Mouse (Mus musculus): ENCODE measurements around the gene Cbx5.
A peak's percentile ranks its signal among the peaks of the same experiment; 100 is the strongest.
"Not testable (repeated sequence)": the region's sequence is repeated elsewhere in the genome, so short reads cannot be mapped to it uniquely, and the experiment has no call there.

Gene Cbx5

DNA sequence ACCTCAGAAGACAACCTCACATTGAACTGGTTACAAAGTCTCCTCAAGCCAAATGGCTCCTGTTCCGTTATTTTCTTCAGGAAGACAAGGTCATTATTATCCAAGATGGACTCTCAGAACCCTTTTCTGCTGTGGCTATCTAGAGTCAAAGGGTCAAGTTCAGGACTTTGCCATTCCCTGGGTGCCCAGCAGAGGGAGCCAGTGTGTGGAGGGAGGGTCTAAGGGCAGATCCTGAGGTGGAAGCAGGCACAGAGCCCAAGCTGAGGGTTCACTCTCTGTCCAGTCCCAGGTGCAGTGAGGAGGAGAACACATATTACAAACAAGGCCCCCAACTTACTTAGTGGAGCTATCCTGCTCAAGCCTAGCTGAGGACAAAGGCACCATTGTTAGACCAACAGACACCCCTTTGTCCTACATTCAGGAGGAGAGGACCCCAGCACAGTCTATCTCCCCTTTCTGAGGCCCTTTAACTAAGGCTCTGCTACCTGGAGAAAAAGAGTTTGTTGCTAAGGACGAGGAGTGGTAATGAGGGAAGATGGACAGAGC is 10.7 kb upstream of the Cbx5 start:
- peak; percentile 89 to 97 for DNase-seq (ENCODE audit: low spot score in 2 of 2)

DNA sequence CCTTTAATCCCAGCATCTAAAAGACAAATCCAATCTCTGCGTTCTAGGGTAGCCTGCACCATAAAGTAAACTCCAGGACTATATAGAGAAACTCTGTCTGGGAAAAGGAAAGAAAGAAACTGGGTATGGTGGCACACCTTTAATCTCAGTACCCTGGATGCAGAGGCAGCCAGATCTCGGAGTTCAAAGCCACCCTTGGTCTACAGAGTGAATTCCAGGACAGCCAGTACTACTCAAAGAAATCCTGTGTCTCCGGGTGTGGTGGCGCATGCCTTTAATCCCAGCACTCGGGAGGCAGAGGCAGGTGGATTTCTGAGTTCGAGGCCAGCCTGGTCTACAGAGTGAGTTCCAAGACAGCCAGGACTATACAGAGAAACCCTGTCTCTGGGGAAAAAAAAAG is 9.9 kb upstream of the Cbx5 start:
- not testable (repeated sequence) for DNase-seq (ENCODE audit: low spot score in 2 of 2)

DNA sequence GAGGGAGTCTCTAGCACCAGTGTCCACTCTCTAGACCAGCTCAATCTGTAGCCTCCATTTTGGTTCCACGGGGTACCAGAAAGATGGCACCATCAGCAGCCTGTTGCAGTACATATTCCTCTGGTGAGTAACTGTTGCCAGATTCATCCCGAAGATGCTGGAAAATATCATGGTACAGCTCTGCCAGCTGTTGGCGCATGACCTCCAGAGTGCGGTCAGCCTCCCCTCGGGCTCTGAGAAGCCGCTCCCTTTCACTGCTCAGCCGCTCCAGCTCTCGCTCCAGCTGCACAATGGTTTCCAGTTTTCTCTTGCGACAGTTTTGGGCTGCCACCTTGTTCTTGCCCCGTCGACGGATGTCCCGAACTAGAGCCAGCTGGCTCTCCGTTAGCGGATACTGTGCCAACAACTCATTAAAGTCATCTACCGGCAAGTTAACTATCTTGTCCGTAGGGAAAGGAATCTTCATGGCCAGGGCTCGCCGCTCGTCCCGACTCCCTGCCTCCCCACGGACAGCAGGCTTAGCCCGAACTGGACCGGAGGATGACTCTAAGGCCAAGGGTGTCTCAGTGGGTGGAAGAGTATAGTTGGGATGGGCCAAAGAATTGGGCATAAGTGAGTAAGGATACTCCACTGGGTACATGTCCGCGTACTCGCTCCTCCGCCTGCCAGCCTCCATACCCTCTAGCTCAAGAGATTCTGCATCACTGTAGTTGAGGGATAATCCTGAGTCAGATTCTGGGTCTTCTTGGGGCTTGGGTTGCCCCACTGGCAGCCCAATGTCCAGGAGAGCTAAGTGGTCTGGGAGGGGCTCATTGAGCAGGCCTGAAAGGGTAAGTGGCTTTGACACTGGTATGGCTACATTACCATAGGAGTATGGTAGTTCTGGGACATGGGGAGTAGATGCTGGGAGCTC is 9.0 kb upstream of the Cbx5 start:
- DNase-seq (ENCODE audit: low spot score in 2 of 2) = peak in 1 of 2 experiments; percentile 27

DNA sequence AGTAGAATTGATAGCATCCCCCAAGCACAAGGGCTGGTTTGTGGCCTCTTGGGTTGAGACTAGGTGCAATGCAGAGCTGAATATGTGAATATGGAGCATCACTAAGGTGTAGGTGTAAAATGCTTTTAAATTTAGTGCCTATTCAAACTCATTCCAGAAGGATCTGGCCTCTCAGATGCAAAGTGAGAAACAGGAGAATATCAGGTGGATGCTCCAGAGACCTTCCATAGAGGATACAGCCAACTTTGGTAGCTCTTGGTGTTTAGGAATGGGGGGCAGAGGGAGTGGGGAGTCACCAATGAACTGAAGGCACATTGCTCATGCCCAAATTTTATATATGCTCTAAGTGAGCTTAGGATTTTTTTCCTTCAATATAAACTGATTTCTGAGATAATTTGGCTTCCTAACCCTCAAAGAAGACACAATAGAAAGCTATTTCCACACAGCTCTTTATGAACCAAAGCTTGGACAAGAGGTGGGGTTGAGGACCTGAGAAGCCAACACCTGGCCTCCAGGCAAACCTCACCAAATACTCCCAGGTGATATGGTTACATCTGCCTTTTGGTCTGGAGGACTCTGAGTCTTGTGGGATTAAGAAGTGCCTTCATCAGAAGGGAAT is 8.3 kb upstream of the Cbx5 start:
- no peak for DNase-seq (ENCODE audit: low spot score in 2 of 2)

DNA sequence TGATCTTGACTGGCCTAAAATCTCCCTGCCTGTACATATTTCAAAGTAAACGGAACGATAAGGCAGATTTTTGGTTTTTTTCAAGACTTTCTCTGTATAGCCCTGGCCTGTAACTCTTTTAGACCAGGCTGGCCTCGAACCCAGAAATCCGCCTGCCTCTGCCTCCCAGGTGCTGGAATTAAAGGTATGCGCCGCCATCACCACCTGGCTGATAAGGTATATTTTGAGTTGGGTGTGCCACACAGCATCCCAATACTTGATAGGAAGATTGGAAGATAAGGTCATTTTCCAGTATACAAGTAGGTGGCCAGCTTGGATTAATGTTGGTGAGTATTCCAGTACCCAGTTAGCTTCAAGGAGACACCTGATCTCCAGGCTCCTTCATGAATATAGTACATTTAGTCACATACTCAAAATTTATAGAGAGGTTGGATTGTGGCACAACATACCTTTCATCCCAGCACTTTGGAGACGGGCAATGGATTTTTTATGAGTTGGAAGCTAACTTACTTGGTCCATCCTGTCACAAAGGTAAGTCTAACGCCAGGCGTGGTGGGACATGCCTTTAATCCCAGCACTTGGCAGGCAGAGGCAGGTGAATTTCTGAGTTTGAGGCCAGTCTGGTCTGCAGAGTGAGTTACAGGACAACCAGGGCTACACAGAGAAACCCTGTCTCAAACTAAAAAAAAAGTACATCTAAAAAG is 7.6 kb upstream of the Cbx5 start:
- DNase-seq (ENCODE audit: low spot score in 2 of 2) = no peak

DNA sequence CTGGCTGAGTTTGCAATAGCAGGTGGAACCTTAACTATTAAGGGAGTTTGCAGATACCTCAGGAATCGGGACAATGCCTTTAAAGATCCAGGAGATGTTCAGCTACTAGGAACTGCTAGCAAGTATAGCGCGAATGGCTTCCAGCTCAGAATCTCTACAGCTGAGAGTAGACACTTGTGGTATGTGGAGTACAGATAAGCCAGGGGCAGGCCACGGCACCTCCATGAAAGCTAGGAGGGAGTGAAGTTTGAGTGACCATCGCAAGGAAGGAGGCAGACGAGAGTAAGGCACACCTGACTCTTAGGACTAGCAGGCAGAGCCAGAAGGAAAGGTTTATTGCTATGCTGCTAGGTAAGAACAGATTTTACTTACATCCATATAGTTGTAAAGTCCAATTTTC is 6.0 kb upstream of the Cbx5 start:
- DNase-seq (ENCODE audit: low spot score in 2 of 2) = no peak

DNA sequence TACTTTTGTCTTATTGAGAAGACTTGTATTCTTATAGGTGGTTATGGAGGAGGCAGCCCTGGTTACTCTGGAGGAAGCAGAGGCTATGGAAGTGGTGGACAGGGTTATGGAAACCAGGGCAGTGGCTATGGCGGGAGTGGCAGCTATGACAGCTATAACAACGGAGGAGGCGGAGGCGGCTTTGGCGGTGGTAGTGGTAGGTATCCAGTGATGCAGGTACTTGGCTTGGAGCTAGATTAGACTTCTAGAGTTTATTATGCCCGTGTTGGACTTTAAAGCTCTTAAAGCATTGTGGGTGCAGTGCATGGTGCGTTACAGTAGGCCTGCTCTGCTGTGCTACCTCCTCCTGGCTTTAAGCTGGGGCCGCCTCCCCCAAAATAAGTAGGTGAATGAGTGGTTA is 3.3 kb upstream of the Cbx5 start:
- peak in 1 of 2 experiments; percentile 69 for DNase-seq (ENCODE audit: low spot score in 2 of 2)

DNA sequence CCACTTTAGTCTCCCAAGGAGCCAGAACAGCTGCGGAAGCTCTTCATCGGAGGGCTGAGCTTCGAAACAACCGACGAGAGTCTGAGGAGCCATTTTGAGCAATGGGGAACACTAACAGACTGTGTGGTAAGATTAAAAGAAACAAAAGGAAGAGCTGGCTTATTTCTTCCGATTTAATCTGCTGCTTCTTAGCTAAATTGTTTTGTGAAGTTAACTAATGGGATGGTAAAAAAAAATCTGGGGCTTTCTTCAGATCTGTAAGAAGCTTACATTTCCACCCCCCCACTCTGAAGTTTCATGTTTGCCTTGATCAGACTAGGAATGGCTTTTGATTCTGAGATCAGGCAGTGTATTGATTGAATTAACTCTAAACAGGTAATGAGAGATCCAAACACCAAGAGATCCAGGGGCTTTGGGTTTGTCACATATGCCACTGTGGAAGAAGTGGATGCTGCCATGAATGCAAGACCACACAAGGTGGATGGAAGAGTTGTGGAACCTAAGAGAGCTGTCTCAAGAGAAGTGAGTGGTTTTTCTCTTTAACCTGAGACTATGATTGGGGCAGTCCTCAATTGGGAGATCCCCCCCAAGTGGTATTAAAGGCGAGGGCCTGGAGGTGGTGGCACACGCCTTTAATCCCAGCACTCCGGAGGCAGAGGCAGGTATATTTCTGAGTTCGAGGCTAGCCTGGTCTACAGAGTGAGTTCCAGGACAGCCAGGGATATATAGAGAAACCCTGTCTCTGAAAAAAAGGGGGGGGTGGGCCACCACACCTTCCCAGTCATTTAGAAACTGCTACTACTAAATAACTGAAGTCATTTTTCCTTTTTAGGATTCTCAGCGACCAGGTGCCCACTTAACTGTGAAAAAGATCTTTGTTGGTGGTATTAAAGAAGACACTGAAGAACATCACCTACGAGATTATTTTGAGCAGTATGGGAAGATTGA is 1.7 kb upstream of the Cbx5 start:
- not testable (repeated sequence) for DNase-seq (ENCODE audit: low spot score in 2 of 2)

DNA sequence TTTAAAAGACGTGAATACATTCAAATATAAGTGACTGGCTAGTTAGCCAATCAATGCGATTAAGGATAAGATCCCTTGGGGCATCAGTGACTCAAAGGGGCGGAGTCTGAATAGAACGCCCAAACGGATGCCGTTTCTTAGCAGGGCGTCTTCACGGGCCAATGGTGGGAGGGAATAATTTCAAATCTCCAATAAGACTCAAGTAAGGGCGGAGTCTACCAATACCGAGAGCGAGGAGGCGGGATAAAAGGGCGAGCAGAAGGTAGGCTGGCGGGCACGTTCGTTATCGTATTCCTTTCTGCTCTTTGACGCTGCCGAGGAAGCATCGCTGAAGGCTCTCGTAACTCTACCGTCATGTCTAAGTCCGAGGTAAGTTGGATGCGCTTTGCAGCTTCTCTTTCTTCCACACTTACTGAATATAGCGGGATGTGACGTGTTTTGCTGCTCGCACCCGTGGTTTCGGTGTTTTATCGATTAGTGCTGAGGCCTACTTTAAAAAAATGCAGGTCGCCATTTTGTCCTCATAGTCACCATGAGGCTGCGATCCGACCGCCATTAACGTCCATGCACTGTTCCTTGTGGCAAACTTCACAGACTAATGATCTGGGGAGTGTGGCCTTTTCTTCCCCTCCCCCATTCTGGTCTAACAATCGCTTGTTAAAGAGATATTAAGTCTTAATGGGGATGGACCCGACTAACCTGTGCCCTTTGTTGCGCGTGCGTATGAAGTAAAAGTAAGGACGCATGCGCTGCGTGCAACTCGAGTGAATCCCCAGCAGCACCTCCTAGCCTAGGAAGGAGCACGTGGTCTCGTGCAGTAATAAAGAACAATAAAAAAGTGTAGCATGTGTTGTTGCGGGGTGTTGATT is 778 bp upstream of the Cbx5 start, which contains the start of gene Hnrnpa1:
Gene Hnrnpa1 (plus strand): TSS at position 273 of the 869 bp plus-strand sequence.
- DNase-seq (ENCODE audit: low spot score in 2 of 2) = peak; percentile 92

DNA sequence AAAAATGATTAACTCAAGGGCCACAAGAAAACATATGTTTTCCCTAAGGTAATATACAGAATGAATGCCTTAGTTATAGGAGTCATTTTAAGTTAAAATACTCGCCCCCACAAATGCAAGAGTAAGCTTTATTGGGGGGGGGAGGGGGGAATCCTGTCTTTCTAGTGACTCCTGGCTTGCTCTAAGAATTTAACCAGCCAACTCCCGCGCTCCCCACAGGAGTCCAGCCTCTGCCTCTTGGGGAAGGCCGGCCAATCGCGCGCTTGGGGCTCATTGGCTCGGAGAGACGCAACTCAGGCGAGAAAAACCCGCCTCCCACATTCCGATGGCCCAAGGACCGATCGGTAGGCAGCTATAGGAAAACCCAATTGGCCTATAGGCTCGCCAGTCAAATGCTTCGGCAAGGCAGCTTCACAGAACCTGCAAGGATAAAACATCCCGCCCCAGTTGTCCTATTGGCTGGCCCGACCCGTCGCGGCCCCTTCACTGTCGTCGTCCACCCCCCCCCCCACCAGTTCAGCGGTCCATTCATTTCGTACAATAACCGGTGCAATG is 409 bp downstream of the Cbx5 start:
- peak; percentile 94 to 95 for DNase-seq (ENCODE audit: low spot score in 2 of 2)

DNA sequence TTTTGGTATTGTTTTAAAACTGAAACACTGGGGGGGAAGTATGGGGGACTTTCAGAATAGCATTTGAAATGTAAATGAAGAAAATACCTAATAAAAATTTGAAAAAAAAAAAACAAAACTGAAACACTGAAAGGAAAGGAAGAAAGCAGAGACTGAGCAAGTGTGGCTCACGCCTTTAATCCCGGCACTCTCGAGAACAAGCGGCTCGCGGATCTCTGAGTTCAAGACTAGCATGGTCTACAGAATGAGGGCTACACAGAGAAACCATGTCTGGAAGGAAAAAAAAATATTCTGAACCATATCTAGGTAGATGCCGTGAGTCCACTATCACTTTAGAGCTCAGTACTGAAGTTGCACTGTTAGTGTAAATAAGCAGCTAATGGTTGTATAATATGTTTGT is 2.3 kb downstream of the Cbx5 start:
- no peak for DNase-seq (ENCODE audit: low spot score in 2 of 2)

DNA sequence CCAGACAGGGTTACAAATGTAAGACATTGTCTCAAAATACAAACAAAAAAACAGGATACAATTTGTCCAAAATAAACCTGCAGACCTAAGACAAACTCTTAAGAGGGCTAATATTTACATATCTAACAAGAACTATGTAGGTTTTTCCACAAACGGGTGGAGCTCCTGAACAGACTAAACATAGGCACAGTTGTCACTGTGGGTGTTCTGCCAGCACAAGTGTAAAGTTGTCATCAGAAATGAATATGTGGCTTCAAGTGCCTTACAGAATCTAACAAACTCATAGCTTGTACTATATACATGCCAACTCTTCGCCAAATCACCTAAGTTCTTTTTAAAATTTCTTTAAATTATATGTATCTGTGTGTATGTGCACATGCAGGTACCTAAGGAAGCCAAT is 6.5 kb downstream of the Cbx5 start:
- DNase-seq (ENCODE audit: low spot score in 2 of 2) = no peak

DNA sequence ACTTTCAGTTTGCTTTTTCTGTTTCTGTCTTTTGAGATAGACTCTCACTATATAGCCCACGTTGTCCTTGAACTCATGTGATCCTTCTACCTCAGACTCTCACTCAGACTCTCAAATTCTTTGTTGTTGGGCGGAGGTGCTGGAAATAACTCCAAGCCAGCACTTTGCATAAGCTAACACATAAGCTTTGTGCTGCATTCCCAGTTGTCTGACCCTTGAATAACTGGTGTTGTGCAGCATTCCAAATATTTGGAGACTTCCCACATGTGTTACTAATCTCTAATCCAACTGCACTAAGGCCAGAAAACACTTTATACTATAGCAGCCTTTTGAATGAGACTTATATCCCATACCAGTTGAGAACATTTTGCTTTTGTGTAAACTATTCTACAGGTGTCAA is 10.7 kb downstream of the Cbx5 start:
- no peak for DNase-seq (ENCODE audit: low spot score in 2 of 2)

DNA sequence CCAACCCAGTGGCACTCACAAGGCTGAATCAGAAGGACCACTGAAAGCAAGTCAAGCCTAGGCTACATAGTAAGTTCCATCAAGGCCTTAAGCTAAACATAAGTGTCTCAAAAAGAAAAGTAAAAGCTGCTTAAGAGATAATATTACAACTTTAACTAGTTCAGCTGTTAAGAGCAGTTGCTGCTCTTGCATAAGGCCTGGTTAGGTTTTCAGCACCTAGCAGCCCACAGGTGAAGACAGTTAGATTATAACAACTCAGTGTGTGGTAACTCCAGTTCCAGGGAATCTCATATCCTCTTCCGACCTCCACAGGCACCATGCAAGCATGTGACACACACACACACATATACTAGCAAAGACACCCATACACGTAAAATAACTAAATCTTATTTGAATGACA is 12.0 kb downstream of the Cbx5 start:
- no peak for DNase-seq (ENCODE audit: low spot score in 2 of 2)

DNA sequence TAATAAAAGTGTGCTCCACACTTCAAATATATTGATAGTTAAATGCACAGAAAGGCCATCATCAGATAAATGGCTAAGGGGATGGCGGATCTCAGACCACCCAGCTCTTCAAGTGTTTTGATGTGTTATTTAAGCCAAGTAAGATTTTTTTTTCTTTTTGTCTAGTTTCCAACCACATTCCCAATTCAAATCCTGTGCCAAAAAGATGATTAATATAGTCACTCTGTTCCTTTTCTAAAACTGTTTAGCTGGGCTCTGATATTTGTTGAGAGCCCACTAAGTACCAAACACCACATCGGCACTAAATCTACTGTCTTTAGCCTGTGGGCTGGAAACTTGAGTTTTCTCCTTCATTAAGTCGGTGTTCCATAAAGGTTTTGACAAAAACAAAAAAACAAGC is 12.6 kb downstream of the Cbx5 start:
- no peak for DNase-seq (ENCODE audit: low spot score in 2 of 2)

DNA sequence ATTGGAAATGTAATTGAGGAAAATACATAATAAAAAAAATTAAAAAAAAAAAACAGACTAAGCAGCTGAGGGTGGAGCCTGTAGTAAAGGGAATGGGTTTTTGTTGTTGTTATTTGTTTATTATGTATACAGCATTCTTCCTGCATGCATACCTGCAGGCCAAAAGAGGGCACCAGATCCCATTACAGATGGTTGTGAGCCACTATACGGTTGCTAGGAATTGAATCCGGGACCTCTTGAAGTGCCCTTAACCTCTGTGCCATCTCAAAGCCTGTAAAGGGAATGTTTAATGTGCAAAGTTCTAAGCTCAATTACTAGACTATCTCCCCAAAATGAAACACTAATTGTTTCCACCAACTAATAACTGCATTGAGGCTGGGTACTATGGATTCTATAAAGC is 15.5 kb downstream of the Cbx5 start:
- DNase-seq (ENCODE audit: low spot score in 2 of 2) = no peak

DNA sequence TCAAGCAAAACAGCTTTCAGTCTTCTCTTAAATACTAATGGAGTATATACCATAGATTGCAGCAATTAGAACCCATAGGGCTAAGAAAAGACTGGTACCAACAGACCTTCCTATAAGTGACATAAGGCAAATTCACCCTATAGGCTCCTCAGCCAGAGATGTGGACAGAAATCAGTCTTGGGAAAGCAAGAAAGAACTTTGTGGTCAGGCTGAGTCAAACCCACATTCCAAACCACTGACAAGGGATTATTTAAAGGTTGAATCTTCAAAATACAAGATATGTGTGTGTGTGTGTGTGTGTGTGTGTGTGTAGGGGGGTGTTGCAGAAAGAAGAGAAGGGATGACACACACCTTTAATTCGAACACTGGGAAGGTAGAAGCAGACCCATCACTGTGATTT is 18.2 kb downstream of the Cbx5 start:
- DNase-seq (ENCODE audit: low spot score in 2 of 2) = no peak

DNA sequence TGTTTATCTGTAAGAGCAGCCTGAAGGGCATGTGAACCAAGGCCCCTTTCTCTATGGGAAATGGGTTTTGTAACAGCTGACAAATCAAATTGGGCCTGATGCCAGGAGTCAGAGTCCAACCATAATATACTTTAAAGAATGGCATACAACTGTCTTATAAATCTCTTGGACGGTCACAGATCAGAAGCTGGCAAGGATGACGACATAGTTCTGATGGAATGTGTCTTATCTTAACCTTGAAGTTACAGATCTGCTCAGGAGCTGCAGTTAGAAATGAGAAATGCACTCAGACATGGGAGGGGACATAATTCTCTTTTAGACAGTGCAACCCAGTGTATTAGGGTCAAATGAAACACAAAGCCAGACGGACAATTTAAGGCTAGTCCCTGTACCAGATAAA is 18.8 kb downstream of the Cbx5 start:
- no peak for DNase-seq (ENCODE audit: low spot score in 2 of 2)

DNA sequence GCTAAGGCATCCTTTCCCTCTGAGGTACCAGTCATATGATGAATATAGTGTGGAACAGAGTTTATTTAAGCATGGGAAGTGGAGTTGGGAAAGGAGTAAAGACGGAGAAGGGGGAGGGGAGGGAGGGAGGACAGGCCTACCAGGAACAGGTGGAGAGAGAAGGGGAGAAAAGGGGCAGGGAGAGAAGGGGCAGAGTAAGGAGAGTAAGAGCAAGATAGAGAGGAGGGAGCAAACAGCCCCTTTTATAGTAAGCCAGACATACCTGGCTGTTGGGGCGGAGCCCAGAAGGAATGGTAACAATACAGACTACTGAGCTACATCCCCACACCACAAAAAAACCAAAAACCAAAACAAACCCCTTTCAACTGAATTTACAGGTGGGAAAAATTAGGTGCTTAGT is 23.6 kb downstream of the Cbx5 start:
- DNase-seq (ENCODE audit: low spot score in 2 of 2) = no peak

All from spleen, postnatal 4 days (tissue).